Mouse (Mus musculus): ENCODE results near the gene Nae1. TPM values are rescaled to one million over a fixed set of nuclear protein-coding genes. Genes with fewer than 3 reads are reported as not detected.

The Nae1 gene
- polyA plus RNA-seq, 1 experiment = 41.0 TPM

- TF ChIP-seq POLR2A (IDR thresholded peaks at IDR 0.05; ENCODE audit: borderline replicate concordance, low read depth, low read length) (no peak), CTCF (IDR thresholded peaks at IDR 0.05; ENCODE audit: low read depth, low read length) (no peak)
- Histone ChIP-seq H3K27ac (ENCODE audit: insufficient read depth, low read depth, low read length) (no peak overlapping the region), H3K4me3 (ENCODE audit: insufficient read depth, low read length) (no peak overlapping the region), H3K4me1 (ENCODE audit: control insufficient read depth, insufficient read depth, low read length) (no peaks in the 10 kb centered on the region)
These were observed 20.8 kb upstream of the Nae1 start for GRCm38 (mm10) chr8:104555191-104555590.

DNA sequence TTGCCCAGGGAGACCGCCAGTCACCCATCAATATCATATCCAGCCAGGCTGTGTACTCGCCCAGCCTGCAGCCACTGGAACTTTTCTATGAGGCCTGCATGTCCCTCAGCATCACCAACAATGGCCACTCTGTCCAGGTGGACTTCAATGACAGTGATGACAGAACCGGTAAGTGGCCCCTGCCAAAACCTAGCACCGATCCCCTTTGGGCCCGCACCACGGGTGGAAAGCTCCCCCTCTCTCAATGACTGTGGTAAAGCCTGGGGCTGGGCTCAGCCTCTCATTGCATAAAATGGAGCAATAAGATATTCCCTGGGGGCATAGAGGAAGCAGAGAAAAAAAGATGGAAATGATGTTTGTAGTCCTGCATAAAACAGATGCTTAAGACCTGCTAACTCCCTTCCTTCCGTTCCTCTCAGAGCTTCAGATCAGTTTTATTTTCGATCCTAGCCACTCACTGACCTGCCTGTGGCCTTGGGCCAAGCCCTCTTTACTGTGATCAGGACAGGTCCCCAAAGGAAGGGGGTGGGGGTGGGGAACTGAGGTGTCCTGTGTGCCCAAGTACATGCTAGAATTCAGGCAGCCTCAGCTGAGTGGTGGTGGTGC is 9.1 kb upstream of the Nae1 start:
- H3K27ac ChIP-seq (ENCODE audit: insufficient read depth, low read depth, low read length) = no peak overlapping the region
- TF ChIP-seq CTCF (IDR thresholded peaks at IDR 0.05; ENCODE audit: low read depth, low read length) = no peak
- no peak for TF ChIP-seq POLR2A (IDR thresholded peaks at IDR 0.05; ENCODE audit: borderline replicate concordance, low read depth, low read length)
- no peak overlapping the region for H3K4me3 ChIP-seq (ENCODE audit: insufficient read depth, low read length)
- no peaks in the 10 kb centered on the region for H3K4me1 ChIP-seq (ENCODE audit: control insufficient read depth, insufficient read depth, low read length)

- H3K4me3 ChIP-seq (ENCODE audit: insufficient read depth, low read length) = no peak overlapping the region
- H3K27ac ChIP-seq (ENCODE audit: insufficient read depth, low read depth, low read length) = no peak overlapping the region
- no peak for TF ChIP-seq POLR2A (IDR thresholded peaks at IDR 0.05; ENCODE audit: borderline replicate concordance, low read depth, low read length)
- no peak for TF ChIP-seq CTCF (IDR thresholded peaks at IDR 0.05; ENCODE audit: low read depth, low read length)
- no peaks in the 10 kb centered on the region for H3K4me1 ChIP-seq (ENCODE audit: control insufficient read depth, insufficient read depth, low read length)
These were observed 7.7 kb upstream of the Nae1 start for GRCm38 (mm10) chr8:104542160-104542559.

DNA sequence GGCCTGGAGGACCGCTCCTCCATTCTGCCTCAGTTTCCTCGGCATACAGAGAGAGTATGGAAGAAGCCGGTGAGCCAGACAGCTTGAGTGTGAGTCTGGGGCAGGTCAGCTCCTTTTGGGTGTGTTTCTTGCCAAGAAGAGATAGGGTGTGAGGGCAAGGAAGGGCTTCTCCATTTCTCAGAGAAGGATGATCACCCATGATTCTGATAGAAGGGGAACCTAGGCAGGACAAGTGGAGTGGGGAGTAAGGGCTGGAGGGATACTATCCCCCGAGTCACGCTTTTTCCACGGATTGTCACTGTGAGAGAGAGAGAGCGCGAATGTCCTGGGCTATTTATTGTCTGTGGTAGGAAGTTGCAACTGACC is 7.1 kb upstream of the Nae1 start:
- Histone ChIP-seq H3K27ac (ENCODE audit: insufficient read depth, low read depth, low read length) (no peak overlapping the region), H3K4me3 (ENCODE audit: insufficient read depth, low read length) (peak overlapping the region; percentile 54), H3K4me1 (ENCODE audit: control insufficient read depth, insufficient read depth, low read length) (no peaks in the 10 kb centered on the region)
- TF ChIP-seq POLR2A (IDR thresholded peaks at IDR 0.05; ENCODE audit: borderline replicate concordance, low read depth, low read length) (no peak), CTCF (IDR thresholded peaks at IDR 0.05; ENCODE audit: low read depth, low read length) (no peak)

GRCm38 (mm10) chr8:104540710-104541514 is 6.5 kb upstream of the Nae1 start:
- TF ChIP-seq POLR2A (IDR thresholded peaks at IDR 0.05; ENCODE audit: borderline replicate concordance, low read depth, low read length) = no peak
- TF ChIP-seq CTCF (IDR thresholded peaks at IDR 0.05; ENCODE audit: low read depth, low read length) = no peak
- peak overlapping the region; percentile 54 for H3K4me3 ChIP-seq (ENCODE audit: insufficient read depth, low read length)
- no peaks in the 10 kb centered on the region for H3K4me1 ChIP-seq (ENCODE audit: control insufficient read depth, insufficient read depth, low read length)
- no peak overlapping the region for H3K27ac ChIP-seq (ENCODE audit: insufficient read depth, low read depth, low read length)

- TF ChIP-seq POLR2A (IDR thresholded peaks at IDR 0.05; ENCODE audit: borderline replicate concordance, low read depth, low read length) (no peak), CTCF (IDR thresholded peaks at IDR 0.05; ENCODE audit: low read depth, low read length) (no peak)
- Histone ChIP-seq H3K27ac (ENCODE audit: insufficient read depth, low read depth, low read length) (no peak overlapping the region), H3K4me1 (ENCODE audit: control insufficient read depth, insufficient read depth, low read length) (no peaks in the 10 kb centered on the region; the same call in 1 of the 2 replicates), H3K4me3 (ENCODE audit: insufficient read depth, low read length) (no peak overlapping the region)
These were observed 5.8 kb upstream of the Nae1 start for GRCm38 (mm10) chr8:104540238-104540637.

DNA sequence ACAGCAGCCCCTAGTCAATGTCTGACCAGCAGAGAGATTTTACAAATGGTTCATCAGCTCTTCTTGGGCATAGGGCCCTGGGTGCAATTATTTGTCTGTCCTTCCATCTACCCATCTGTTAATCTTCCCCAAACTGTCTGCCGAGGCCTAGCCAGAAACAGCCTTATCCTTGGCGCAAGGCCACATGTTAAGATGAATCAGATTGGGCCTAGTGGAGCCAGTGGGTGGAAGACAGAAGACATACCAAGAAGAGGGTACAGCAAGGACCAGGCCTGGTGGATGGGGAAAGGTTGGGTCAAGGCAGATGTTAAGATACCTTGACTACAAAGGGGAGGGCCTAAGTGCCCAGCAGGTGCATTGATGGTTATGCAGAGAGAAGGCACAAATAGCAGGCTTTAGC is 5.1 kb upstream of the Nae1 start:
- no peak overlapping the region for H3K4me3 ChIP-seq (ENCODE audit: insufficient read depth, low read length)
- no peak for TF ChIP-seq POLR2A (IDR thresholded peaks at IDR 0.05; ENCODE audit: borderline replicate concordance, low read depth, low read length)
- TF ChIP-seq CTCF (IDR thresholded peaks at IDR 0.05; ENCODE audit: low read depth, low read length) = no peak

DNA sequence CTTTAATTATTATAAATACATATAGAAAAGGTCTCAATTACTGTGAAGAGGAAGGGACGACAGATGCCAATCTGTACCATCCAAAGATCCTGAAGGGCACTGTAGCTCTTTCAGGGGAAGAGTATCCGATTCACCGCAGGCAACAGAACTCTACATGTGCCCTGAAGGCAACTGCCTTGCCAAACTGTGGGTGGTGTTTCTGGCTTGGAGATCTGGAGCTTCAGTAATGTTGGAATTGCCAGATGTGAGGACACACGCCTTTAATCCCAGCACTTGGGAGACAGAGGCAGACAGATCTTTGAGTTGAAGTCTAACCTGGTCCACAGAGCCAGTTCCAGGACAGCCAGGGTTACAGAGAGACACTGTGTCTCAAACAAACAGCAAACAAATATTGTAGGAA is 4.5 kb upstream of the Nae1 start:
- Histone ChIP-seq H3K27ac (ENCODE audit: insufficient read depth, low read depth, low read length) (no peak overlapping the region), H3K4me3 (ENCODE audit: insufficient read depth, low read length) (no peak overlapping the region), H3K4me1 (ENCODE audit: control insufficient read depth, insufficient read depth, low read length) (no peaks in the 10 kb centered on the region; the same call in 1 of the 2 replicates)
- TF ChIP-seq POLR2A (IDR thresholded peaks at IDR 0.05; ENCODE audit: borderline replicate concordance, low read depth, low read length) = no peak
- no peak for TF ChIP-seq CTCF (IDR thresholded peaks at IDR 0.05; ENCODE audit: low read depth, low read length)

More for the DNA sequence above, 5.1 kb upstream of the Nae1 start:
- Histone ChIP-seq H3K27ac (ENCODE audit: insufficient read depth, low read depth, low read length) (no peak overlapping the region), H3K4me1 (ENCODE audit: control insufficient read depth, insufficient read depth, low read length) (no peaks in the 10 kb centered on the region; the same call in 1 of the 2 replicates)

DNA sequence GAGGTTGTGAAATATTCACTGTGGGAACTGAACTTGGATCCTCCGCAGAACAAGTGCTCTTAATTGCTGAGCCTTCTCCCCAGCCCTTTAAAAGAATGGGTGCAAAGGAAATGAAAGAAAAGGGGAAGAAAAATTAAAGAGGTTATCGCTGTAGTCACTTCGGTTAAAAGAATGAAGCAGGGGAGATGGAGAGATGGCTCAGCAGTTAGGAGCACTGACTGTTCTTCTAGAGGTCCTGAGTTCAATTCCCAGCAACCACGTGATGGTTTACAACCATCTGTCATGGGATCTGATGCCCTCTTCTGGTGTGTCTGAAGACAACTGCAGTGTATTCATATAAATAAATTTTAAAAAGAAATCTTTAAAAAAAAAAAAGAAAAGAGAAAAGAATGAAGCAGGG is 1.6 kb upstream of the Nae1 start:
- Histone ChIP-seq H3K4me3 (ENCODE audit: insufficient read depth, low read length) (no peak overlapping the region), H3K27ac (ENCODE audit: insufficient read depth, low read depth, low read length) (no peak overlapping the region), H3K4me1 (ENCODE audit: control insufficient read depth, insufficient read depth, low read length) (peaks cover 9% of the 10 kb centered on the region)
- TF ChIP-seq POLR2A (IDR thresholded peaks at IDR 0.05; ENCODE audit: borderline replicate concordance, low read depth, low read length) (no peak), CTCF (IDR thresholded peaks at IDR 0.05; ENCODE audit: low read depth, low read length) (no peak)

- TF ChIP-seq POLR2A (IDR thresholded peaks at IDR 0.05; ENCODE audit: borderline replicate concordance, low read depth, low read length) (no peak), CTCF (IDR thresholded peaks at IDR 0.05; ENCODE audit: low read depth, low read length) (no peak)
- peak overlapping the region; percentile 51; the same call in 1 of the 2 replicates for H3K27ac ChIP-seq (ENCODE audit: insufficient read depth, low read depth, low read length)
- H3K4me3 ChIP-seq (ENCODE audit: insufficient read depth, low read length) = peak overlapping the region; percentile 98
These were observed 941 bp upstream of the Nae1 start for GRCm38 (mm10) chr8:104535378-104535777.

More at GRCm38 (mm10) chr8:104535378-104535777, 941 bp upstream of the Nae1 start:
- peaks cover 9% of the 10 kb centered on the region for H3K4me1 ChIP-seq (ENCODE audit: control insufficient read depth, insufficient read depth, low read length)

Measured in bone marrow macrophage, adult 2 months (primary cell).